Mouse (Mus musculus): ENCODE data around the gene Gng12.
"Not testable (repeated sequence)": the region's sequence is repeated elsewhere in the genome, so short reads cannot be mapped to it uniquely, and the experiment has no call there.

The Gng12 gene

DNA sequence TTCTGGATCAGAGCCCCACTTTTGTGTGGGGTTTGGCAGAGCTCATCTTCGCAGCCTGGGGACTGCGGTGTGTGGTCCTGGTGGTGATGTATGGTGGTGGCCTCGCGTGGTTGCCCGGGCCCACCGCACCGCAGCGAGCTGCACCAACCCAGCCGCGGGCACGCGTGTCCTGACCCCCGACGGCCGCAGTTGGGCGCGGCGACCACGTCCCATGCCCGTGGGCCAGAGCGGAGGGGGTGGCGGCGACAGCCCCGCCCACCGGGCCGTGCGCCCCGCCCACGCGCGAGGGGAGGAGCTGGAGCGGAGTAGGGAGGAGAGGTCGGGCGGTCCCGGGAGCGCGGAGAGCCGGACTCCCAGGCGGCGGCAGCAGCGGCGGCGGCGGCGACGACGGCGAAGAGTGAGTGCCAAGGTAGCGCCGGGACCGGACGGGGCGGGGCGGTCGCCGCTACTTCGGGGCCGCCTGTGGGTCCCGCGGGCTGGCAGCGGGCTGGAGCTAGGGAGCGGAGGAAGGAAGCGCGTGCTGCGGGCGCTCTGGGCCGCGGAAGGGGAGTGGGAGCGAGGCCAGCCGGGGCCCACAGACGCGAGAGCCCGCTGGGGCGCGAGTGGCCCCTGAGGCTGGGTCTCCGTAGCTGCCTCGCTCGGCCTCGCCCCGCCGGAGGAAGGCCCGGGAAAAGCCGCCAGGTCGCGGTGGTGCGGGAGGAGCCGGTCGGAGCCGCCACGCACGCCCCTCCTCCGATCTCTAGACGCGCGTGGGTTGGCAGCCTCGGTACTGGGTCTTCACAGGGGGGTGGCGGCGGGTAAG, at the start of gene Gng12:
TSS of gene Gng12 (plus strand) at position 279 of the 802 bp plus-strand sequence.
- DNase-seq (ENCODE audit: low spot score in 2 of 2): peak; percentile 52 to 64

DNA sequence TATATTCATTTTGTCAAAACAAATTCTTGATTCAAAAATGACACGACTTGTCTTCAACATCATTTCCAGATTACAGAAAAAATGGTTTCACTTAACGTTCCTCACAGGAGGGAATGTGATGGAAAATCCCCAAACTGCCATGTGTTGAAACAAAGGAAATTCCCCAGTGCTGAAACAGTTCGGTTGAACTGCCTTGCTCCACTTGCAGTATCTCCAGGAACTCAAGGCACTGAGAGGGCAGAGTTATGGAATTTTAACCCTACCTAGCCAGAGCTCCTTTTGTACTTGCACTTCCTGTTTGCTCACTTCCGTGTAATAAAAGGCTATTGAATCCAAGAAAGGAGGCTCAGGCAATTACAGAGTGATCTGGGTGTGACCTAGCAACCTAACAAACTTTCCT, 47.3 kb upstream of the Gng12 start:
- DNase-seq (ENCODE audit: low spot score in 2 of 2): no peak

DNA sequence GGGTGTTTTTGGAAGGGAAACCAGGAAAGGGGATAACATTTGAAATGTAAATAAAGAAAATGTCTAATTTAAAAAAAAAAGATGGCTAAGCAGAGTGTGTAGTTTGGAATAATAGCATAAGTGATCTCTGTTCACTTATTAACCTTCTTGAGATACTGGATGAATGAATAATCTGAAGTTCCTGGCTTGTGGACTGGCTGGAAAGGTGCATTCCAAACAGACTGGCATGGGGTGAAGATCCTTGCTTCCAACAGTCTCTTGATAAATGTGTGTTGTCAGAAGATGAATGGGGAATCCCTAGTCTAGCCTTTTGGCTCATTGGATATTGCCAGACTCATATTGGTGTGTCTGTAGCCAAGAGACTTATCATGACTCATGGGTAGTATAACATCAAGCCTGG, 40.0 kb upstream of the Gng12 start:
- no peak for DNase-seq (ENCODE audit: low spot score in 2 of 2)

DNA sequence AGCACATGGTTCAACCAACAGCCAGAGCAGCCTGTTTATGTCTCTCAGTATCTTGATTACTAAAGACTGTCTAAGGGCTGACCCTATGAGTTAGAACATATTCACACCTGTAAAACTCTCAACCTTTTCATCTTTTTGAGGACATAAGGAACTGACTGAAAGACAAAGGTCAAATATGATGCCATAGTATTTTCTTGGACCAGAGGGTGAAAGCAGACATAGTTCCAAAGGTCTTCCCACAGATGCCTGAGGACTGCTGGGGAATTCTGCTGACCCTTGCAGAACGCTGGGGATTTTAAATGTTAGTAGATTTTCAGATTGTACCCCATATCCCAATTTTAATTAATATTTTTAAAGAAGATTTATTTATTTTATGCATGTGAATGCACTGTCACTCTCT, 37.8 kb upstream of the Gng12 start:
- no peak for DNase-seq (ENCODE audit: low spot score in 2 of 2)

DNA sequence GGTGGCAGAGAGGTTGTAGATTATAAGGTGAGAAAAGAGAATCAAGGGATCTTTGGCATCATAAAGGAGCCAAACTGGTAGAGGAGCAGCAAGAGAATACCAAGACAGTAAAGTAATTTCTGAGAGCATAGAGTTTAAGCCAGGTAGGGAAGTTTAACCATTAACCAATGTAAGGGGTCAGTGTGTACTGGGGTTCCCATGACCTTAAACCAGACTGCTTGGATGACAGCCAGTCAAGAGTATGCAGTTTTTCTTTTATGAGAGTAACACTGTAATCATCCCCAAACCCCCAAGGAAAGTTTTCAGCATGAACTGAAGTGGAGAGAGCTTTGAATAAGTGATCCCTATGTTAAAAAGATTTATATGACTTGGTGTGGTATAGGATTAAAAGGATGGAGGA, 36.8 kb upstream of the Gng12 start:
- no peak for DNase-seq (ENCODE audit: low spot score in 2 of 2)

DNA sequence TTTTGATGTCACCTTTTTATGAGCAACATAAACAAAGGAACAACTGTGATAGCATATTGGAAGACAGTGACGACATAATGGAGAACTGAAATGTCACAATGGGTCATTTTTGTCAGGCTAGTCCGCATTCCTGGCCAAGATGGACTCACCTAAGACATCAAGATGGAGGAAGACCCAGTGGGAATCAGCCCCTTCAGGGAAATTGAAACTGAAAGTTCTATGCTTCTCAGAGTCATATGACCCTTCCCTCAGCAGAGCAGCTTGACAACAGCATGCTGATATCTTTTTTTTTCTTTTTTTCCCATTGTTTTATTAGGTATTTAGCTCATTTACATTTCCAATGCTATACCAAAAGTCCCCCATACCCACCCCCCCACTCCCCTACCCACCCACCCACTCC, 31.7 kb upstream of the Gng12 start:
- DNase-seq (ENCODE audit: low spot score in 2 of 2): no peak

DNA sequence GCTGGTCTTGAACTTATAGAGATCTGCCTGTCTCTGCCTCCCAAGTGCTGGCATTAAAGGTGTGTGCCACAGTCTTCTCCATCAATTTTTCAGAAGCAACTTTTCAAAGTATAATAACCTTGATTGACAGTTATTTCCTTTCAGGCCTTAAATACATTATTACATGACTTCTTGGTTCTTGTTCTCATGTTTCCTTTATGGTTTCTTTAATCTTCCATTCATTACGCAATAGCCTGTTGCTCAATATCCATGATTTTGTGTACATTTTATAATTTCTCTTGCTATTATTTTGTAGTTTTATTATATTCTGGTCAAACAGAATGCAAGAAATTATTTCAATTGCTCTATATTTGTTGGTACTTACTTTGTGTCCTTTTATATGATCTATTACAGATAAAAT, 29.9 kb upstream of the Gng12 start:
- no peak for DNase-seq (ENCODE audit: low spot score in 2 of 2)

DNA sequence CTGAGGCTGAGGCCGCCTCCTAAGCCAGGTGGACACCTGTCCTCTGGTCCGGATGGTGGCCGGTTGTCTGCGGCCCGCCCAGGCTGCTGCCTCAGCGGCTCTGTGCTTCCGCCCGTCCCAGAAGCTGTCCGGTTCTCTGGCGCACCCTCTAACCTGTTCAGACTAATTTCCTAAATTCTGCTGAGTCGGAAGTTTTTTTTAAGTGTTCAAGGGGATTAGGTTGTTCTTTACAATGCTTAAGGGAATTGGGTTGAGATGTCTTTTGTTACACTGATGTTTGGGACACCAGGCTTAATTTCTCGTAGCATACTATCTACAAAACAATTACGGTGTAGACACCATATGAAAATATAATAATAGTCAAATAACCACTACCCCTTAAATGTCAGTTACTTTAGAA, 19.1 kb upstream of the Gng12 start:
- not testable (repeated sequence) for DNase-seq (ENCODE audit: low spot score in 2 of 2)

DNA sequence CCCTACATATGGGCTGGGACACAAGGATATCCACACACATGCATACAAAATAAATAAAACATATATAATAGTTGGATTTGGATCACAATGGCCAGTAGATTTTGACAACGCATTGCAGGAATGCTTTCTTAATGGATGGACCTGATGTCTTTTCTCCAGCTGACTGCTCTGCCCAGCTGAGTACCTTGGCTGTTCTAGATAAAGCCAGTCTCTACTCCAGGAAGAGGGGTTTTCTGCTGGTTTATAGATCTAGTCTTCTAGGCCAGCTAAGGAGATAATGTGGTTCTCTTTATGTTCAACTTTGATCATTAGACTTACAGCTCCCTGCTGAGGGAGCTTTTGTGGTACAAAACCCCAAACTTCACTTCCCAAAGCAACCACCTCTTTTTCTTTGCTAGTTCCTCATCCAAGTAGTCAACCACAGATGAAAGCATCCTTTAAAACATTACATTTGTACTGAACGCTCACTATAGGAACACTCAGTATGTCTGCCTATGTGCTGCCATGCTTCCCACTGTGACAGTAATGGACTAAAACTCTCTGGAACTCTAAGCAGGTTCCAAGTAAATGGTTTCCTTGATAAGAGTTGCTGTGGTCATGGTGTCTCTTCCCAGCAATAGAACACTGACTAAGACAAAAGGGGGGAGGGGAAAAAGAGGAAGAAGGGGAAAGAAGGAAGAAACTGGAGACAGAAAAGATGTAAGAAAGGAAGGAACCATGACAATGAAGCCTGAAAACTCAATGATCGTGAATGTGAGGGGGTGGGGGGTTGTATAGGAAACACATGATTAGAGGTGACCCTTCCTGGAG, 5.6 kb upstream of the Gng12 start:
- DNase-seq (ENCODE audit: low spot score in 2 of 2): no peak

DNA sequence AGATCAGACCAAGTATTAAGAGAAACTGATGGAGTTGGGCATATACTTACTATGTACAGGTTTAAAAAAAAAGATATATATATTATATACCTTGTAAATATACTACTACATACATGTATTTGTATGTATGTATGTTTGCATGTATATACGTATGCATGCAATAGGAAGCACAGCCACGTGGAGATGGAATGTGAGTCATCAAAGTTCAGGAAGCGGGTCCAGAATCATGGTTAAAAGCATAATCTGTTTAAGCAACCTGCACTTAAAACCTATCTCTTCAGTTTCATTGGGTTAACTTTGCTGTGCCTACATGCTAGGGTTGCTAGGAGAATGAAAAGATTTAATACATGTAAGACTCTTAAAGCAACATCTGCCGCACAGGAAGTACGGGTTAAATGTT, 2.2 kb upstream of the Gng12 start:
- DNase-seq (ENCODE audit: low spot score in 2 of 2): no peak

DNA sequence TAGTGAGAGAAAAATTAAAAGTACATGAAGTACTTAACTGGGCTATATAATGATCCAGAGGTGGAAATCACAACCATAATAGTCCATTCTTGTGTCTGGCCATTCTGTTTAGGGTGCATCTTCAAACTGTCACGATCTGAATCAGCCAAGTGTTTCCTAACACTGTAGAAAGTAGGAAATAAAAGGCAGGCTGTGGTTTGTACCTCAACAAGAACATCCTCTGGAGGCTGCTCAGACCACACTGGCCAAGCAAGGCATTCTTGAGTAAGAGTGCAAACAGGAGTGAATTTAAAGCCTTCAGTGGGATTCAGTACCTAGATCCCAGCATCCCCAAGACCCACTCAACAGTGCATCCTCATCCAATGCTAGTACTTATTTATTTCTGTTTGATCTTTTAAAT, 1.2 kb upstream of the Gng12 start:
- DNase-seq (ENCODE audit: low spot score in 2 of 2): no peak

DNA sequence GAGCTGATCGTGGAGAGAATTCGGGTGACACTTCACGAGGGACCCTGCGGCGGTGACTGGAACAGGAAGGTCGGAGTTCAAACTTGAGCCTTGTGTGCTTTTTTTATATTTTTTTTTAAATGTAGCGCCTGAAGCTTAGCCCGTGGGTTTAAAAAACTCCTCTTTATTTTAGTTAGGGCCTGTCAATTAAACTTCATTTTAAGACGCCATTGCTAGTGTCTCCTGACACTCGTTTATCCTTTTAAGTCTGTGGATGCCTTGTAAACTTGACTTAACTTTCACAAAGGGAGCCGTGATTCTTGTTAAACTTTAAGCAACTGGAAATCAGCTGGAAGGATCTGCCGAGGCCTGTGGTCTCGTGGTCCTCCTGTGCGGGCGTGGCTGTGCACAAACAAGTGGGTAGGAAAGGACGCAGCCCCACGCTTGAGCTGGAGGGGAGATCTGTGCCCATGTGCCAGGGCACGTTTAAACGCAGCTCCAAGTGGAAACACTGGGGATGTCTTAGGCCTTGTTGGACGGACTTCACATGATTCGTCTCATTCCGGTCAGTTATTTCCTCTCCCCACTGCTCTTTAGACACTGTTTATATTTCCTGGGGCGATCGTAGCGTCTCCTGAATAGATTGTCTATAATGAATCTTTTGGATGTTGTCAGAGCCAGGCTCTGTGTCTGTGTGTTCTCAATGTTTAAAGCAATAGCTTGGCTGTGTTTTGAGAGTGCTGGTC, 886 bp downstream of the Gng12 start:
- peak; percentile 12 to 41 for DNase-seq (ENCODE audit: low spot score in 2 of 2)

DNA sequence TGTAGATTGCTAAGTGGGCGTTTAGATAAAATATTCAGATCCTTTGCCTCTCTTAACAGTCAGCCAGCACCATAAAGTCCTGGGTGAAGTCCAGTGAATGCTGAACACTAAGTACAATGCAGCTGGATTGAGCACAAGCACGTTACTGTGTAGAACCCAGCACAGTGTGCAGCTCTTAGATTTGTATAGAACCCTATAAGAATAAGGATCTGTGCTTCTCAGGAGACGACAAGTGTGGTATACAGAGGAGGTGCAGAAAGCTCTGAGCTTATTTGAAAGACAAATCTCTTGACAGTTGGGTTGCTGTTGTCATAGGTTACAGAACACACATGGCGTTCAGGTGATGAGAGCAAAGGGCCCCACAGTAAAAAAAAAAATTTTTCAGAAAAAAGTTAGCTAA, 1.8 kb downstream of the Gng12 start:
- no peak for DNase-seq (ENCODE audit: low spot score in 2 of 2)

DNA sequence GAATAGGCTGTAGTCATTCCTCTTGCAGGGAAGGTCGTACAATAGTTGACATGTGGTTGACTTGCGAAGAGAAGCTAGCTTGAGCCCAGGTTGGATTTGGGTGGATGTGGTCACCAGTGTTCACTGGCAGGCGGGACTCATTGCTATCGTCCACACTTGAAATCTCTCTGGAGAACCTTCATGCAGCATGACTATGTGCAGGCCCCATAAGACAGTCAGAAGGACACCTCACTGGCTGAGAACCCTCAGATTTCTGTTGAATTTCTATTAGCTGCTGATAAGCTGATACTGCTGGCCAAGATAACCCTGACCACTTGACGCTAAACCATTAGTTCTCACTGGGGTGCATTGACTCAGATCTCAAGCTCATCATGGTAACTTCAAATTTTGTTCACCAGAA, 5.7 kb downstream of the Gng12 start:
- DNase-seq (ENCODE audit: low spot score in 2 of 2): no peak

DNA sequence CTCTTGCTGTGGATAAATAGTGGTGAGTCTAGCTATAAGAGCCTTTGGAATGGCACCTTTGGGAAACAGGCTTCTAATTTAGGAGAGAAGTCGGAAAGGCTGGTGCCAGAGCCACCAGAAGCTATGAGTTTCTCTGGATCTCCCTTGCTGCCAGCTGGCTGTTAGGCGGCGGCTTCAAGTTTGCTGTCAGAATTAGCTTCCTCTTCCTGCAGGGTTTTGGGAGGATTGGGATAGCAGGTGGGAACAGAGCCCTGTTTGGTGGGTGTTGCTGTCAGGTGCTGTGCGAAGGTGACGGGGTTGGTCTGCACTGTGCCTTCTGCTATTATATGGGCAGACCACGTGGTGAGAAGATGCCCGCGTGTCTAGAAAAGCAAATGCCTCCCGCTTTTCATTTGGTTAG, 7.0 kb downstream of the Gng12 start:
- DNase-seq (ENCODE audit: low spot score in 2 of 2): peak; percentile 27 to 45

DNA sequence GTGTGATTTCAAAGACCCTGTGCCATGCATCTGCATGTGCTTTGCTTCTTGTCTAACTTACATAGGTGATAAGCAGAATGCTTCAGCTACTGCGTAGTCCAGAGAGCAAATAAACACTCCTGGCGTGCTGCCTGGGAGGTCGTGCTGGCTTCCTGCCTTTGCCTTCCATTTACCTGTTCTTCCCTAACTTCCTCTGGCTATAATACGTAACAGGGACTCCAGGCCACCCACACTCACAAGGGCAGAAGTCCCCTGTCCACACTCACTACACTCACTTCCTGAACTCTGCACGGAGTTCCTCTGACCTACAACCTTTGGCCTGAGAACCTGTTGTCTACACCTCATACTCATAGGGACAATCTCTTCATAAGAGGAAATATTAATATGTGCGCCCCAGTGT, 7.5 kb downstream of the Gng12 start:
- no peak for DNase-seq (ENCODE audit: low spot score in 2 of 2)

DNA sequence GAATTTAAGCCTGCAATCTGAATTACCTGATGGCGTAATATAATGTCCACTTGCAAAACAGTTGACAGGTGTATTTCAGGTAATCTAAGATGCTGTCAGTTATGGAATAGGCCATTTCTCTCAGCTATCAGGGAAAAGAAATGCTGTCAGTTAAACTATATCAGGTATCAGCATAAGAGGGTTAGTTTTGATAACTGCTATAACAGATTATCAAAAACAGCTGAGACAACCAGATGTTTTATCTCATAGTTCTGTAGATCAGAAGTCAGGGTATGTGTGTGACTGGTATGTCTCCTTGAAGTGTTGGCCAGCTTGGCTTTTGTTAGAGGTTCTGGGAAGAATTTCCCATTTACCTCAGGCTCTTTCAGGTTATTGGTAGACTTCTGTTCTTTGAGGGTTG, 10.0 kb downstream of the Gng12 start:
- no peak for DNase-seq (ENCODE audit: low spot score in 2 of 2)

DNA sequence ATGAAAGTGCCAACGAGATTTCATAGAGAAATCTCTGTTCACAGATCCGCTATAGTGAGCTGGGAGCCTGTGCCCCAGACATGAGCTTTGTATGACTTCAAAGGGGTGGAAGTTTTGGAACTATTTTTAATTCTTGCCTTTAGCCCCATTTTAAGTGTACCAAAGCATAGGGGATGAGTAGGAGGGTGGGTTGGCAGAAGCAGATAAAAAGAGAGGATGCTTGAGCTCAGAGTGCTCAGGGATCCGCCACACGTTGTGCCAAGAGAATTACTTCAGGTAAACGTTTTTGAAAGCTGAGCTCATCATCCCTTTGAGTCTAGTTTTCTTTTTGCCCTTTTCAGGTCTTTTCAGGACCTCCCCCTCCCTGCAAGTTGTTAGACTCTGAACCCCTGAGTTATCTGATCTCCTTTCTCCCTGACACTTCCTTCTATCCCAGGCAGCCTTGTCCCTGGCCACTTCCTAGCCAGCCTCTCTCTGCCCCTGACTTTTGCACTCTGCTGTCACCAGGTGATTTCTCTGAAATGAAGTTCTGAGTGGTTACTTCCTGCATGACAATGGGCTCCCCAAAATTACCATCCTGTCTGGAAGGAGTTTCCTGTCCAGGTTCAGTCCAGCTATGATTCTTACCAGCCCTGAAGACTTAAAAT, 12.3 kb downstream of the Gng12 start:
- no peak for DNase-seq (ENCODE audit: low spot score in 2 of 2)

DNA sequence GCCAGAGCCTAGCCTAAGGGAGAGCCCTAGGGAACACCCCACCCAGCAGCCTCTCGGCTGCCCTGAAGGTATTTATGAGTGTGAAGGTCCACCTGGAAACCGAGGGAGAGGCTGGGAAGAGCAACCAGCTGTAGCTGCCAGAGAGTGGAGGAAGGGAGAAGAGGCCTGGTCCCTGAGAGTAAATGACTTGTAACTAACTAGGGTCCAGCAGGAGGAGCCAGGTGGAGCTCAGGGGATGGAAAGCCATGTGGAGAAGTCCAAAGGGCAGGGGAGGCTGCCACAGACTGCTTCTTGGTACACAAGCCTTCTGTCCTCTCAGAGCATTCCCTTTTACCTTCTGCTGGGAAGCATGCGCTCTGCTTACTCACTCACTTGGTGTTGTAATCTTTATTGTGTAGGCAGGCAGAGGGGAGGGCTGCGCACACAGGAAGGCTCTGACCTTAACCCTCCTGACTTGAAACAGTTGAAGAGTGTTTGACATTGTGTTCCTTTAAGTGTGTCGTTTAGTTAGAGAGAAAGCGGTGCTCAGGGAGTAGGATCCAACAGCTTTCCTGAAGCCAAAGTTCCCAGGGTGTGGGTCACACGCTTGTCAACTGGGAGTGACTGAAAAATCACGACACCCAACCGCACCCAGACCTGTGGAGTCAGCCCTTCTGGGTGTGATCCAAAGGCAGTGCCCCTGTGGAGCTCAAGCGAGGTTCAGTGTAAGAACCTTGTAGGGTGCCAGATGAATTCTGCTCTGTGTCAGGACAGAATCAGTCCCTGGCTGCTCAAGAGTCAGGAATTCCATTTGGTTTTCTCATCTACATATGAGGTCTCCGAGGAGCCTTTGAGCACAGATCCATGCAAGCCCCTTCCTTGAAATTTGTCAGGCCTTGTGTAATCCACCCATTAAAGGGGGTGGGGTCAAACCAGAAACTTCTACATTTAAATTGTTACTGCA, 14.6 kb downstream of the Gng12 start:
- DNase-seq (ENCODE audit: low spot score in 2 of 2): no peak

DNA sequence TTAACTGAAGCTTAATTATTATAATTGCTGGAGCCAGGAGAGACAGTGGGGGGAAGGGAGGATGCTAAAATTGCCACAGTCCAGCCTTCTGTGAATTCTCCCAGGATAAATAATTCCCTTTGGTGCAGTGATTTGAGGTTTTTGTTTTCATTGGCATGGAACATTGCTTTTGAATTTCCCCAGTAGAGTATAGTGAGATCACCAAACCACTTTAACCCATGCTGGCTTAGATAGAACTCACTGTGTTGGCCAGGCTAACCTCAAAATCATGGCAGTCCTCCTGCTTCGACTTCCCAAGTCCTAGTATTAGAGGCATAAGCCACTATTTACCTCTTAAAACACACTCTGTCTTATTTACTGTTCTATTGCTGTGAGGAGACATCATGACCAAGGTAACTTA, 17.2 kb downstream of the Gng12 start:
- no peak for DNase-seq (ENCODE audit: low spot score in 2 of 2)

DNA sequence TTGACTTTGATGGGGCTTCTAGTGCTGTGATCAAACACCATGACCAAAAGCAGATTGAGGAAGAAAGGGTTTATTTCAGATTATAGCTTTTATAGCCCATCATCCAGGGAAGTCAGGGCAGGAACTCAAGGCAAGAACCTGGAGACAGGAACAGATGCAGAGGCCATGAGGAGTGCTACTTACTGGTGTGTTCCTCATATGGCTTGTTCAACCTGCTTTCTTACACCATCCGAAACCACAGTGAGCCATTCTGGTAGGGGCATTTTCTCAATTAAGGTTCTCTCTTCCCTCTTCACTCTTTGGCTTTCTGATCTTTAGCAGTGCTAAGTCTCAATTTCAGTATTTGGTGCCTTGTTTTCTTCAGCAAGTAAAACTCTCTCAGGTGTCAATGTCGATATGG, 19.4 kb downstream of the Gng12 start:
- DNase-seq (ENCODE audit: low spot score in 2 of 2): no peak

Data from right cerebral cortex, adult 2 months (tissue).